Mouse (Mus musculus): Measurements from ENCODE around the gene Gpr61. TPM values are rescaled to one million over a fixed set of nuclear protein-coding genes. Genes with fewer than 3 reads are reported as not detected.

Gpr61 gene
- total RNA-seq, 2 experiments from 2014 or later, result not detected

- ATAC-seq (replicated peaks; ENCODE audit: poor library complexity), result no peak
These were observed 24.4 kb upstream of the Gpr61 start for GRCm38 (mm10) chr3:108178756-108179715.

DNA sequence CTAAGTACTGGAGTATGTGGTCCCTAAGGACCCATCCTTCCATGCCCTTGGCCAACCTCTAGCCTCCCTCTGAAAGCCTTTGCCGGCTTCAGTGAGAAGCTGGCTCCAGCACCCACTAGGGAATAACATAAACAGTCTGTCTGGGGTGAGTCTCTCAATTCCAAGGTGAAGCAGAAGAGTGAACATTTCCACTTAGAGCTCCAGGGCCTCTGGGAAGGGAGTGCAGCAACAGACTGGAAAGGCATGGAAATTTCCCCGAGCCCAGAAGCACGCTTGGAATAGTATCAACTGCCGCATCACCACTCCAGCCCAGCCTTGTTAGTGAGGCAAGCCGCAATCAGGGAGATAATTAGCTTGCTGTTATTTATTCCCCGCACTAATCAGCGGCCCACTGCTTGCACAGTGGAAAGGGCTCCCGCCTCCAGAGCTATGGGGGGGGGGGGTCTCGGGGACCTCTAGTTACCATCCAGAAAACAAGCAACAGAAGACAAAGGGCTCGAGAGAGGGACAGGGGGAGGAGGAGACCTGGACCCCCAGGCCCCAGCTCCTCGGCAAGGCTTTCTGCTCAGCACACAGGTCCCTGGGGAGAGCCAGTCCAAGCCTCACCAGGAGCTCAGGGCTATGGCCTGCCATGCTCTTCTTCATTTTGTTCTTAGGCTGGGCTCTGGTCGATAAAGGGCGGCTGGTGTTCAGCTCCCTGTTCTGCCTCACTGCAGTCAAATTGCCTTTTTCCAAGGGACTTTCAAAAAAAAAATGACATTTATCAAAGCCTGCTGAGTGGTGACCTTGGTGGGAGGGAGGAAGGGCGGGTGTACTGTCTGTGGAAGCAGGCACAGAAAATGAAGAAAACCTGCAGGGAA, 20.2 kb upstream of the Gpr61 start:
- ATAC-seq (replicated peaks; ENCODE audit: poor library complexity), result no peak

- ATAC-seq (replicated peaks; ENCODE audit: poor library complexity), result no peak
These were observed 14.5 kb upstream of the Gpr61 start for GRCm38 (mm10) chr3:108169199-108169598.

DNA sequence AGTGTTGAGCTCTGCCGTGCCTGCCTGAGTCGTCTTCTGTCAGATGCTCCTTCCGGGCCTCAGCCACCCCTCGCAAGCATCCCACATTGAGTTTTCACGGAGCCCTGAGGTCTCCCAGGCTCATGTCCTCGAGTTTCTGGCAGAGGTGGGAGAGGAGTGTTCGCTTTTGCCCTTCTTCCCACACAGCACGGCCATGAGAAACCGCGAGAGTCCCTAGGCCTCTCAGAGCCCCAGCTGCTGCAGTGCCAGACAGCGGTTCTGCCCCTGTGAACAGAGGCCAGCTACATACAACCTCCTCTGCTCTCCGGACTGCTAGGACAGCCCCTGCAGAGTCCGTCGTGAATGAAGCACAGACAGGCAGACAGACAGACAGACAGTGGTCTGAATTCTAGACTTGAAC, 12.8 kb upstream of the Gpr61 start:
- no peak for ATAC-seq (replicated peaks; ENCODE audit: poor library complexity)

DNA sequence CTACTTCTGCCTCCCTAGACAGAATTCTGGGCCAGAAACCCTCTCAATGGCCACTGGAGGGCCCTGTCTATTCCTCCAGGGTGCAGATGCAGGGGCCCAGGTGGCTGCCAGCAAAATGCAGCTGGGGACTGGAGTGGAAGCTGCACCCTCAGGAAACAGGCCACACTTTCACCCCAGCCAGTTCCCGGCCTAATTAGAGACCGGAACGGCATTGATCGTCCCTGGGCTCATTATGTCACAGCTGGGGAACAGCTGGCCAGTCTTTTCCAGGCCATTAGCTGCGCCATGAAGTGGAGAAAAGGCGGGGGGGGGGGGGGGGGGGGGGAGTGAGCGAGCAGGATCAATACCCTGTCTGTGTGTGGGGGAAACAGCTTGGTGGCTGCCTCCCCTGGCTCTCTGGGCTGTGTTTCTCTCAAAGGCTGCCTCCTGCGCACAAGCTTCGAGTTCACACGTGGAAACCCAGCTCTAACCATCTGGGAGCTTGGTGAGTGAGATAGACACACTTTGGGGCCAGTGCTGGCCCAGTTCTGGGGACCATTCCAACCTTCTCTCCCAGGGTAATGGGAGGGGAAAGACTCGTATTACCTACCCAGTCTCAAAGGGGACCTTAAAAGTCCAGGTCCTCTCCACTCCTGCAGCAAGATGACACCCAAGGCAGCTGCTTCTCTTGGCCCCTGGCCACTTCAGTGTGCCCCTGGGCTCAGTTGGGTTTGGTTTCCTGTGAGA, 12.0 kb upstream of the Gpr61 start:
- 0 out of 2 replicates have a peak, but pooled peaks have one; percentile 16 for ATAC-seq (replicated peaks; ENCODE audit: poor library complexity)

DNA sequence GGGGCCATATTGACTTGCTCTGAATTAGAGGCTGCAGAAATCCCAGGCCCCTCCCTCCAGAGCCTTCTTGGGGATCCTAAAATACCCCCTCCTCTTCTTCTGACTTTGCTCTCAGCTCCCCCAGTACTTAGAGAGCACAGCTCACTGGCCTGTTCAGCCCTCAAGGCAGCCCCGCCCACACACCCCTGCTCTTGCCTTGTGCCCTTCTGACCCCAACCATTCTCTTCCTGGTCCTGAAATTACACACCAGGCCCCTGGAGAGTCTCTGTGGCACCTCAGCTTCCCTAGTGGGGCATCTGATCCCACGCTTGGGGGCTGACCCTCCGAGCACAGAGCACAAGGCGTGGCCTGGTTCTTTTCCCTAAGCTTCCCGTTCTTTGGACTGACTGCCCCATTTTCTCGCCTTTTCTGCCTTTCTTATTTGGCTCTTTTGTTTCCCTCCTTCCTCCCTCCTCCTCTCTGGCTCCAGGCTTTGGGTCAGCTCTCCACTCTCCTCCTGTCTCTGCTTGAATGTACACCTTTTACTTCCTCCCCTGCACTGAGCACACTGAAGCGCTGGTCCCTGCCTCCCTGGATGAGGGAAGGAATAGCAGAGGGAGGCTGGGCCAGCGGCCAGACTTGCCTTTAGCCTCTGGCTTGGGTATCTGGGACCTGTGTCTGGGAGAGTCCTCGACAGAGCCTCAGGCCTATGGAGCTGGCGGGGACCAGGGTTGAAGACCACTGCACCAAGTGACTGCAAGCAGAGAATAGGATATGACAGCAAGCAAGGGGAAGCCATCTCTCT, 11.0 kb upstream of the Gpr61 start:
- ATAC-seq (replicated peaks; ENCODE audit: poor library complexity), result no peak

DNA sequence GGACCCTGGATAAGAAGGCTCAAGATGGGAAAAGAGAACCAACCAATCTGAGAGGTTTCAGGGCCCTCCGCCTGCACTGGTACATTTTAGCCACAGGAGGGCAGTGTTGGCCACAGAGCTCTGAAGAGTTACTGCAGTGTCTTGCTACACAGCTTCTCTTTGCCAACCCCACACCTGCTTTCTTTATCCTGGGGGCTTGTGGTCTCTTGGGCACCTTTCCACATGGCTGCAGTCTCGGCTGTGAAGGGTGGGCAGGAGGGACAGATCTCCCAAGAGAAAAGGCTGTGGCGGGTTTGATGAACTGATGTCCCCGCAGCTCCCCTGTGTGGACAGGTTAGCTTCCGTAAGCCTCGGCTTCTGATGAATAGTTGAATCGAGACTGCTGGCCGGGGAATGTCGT, 10.1 kb upstream of the Gpr61 start:
- ATAC-seq (replicated peaks; ENCODE audit: poor library complexity), result peak; percentile 99

DNA sequence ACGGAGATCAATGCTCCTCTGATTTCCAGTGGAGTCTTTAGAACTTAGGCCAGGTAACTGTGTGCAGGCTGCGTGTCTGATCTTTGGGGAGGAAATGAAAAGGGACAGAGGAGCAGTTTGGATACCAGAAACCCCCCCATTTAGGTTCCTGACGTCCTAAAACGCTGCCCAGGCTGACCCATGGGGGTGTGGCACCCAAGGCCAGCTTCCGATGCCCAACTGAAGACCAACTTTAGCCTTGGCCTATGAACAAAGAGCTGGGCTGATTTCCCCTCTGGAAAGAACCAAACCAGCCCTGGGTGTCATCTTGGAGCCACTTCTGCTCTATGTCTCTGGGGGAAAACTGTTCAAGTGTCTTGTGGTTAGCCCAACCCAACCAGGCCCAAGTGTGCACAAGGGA, 9.4 kb upstream of the Gpr61 start:
- no peak for ATAC-seq (replicated peaks; ENCODE audit: poor library complexity)

GRCm38 (mm10) chr3:108158383-108159037, 3.8 kb upstream of the Gpr61 start:
- ATAC-seq (replicated peaks; ENCODE audit: poor library complexity), result no peak

DNA sequence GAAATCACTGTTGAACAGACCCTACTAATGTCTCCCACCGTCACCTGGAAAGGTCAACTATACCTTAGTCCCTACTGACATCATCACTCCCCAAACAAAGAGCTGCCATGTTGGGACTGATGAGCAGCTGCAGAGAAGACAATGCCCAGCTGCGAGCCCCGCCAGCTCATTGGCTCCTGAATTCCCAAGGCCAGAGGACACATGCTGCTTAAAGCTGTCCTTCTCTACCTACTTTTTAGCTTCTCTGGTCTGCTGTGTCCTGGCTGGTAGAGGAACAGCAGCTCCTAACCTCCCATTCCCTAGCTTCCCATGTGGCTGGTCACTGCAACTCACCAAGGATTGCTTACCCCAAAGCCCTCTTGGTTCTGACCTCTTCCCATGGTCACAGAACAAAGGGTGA, 2.4 kb downstream of the Gpr61 start:
- ATAC-seq (replicated peaks; ENCODE audit: poor library complexity), result no peak

GRCm38 (mm10) chr3:108147386-108148235, 7.1 kb downstream of the Gpr61 start:
- peak; percentile 88 for ATAC-seq (replicated peaks; ENCODE audit: poor library complexity)

DNA sequence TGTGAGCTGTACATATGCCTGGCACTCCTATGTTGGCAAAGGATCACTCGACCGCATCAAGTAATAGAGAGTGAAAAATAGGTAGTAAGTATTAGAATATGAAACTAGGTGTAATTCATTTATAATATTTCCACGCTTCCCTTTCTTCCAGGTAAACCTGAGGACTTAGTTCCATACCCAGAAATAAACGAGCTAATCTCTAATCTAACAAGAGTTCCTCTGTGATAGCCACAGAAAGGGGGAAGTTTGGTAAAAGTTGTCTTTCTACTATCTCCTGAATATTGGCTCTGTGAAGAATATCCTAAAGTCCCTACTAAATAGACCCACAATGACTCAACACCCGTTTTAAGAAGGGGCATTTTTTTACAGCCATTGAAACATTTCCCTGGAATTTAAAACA, 8.0 kb downstream of the Gpr61 start:
- no peak for ATAC-seq (replicated peaks; ENCODE audit: poor library complexity)

GRCm38 (mm10) chr3:108145534-108146445, 8.9 kb downstream of the Gpr61 start, which contains the start of gene Gnai3:
Gnai3 (minus strand) TSS chr3:108146146.
- ATAC-seq (replicated peaks; ENCODE audit: poor library complexity), result peak; percentile 92

- no peak for ATAC-seq (replicated peaks; ENCODE audit: poor library complexity)
These were observed 13.9 kb downstream of the Gpr61 start for GRCm38 (mm10) chr3:108140786-108141185.

GRCm38 (mm10) chr3:108139113-108139512, 15.6 kb downstream of the Gpr61 start:
- no peak for ATAC-seq (replicated peaks; ENCODE audit: poor library complexity)

DNA sequence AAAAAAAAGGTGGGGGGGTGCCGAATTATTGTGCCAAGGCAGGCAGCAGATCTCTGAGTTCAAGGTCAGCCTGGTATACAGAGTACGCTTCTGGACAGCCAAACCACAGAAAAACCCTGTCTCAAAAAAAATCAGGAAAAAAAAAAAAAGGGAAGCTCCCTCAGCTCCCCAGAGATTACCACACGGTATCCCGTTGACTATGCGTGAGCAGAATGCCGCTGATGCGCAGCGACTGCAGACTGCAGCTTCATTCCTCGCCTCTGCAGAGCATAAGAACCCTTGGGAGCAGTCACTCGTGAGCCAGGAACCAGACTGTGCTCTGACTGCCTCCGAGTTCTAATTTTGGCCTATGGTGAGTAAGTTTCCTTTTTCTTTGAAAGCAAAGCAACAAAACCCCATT, 20.0 kb downstream of the Gpr61 start:
- peak; percentile 55 for ATAC-seq (replicated peaks; ENCODE audit: poor library complexity)

- ATAC-seq (replicated peaks; ENCODE audit: poor library complexity), result peak; percentile 76
These were observed 22.2 kb downstream of the Gpr61 start for GRCm38 (mm10) chr3:108132484-108132883.

DNA sequence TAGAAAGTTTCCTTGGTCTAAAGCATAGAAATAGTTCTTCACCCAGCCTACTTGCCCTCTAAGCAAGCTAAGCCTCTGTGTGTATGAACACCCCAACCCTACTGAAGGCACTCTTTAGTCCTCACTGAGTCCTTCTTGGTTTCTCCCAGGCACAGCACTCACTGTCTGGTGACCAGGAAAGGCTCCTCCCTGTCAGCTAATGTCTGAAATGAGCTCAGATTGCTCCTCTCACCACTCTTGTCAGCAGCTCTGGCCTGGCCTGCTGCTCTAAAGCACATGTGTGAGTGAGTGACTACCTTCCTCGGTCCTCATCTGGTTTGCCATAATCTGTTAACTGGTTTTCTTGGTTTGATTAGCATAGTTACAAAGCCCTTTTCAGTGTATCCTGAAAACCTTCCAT, 22.9 kb downstream of the Gpr61 start:
- no peak for ATAC-seq (replicated peaks; ENCODE audit: poor library complexity)

All from megakaryocyte progenitor cell, adult 5-6 weeks (primary cell).